Mouse (Mus musculus): ENCODE measurements around the gene Gm49486. TPM values are rescaled to one million over a fixed set of nuclear protein-coding genes. Genes with fewer than 3 reads are reported as not detected.

The Gm49486 gene
- polyA plus RNA-seq, 1 experiment from 2014 or later = 0.58 TPM

GRCm38 (mm10) chr15:79270317-79271123, 41.3 kb downstream of the Gm49486 start:
- Histone ChIP-seq H3K4me3 (ENCODE audit: low read depth, low read length) (peak overlapping the region; percentile 29), H3K27ac (ENCODE audit: low read depth) (peak overlapping the region; percentile 57), H3K4me1 (replicated peaks; ENCODE audit: control insufficient read depth, insufficient read depth, low read length) (peaks cover 10% of the 10 kb centered on the region; the same call in 1 of the 2 replicates), H3K9me3 (ENCODE audit: control insufficient read depth, low read length) (no peaks in the 10 kb centered on the region), H3K4me2 (ENCODE audit: low read length) (peak overlapping the region; percentile 59), H3K36me3 (ENCODE audit: control insufficient read depth, insufficient read depth, low read length) (no peaks in the 10 kb centered on the region), H3K9ac (ENCODE audit: low read length) (no peak overlapping the region), H3K27me3 (replicated peaks; ENCODE audit: control insufficient read depth, insufficient read depth, low read length) (0 out of 2 replicates have a peak, but pooled peaks cover 7% of the 10 kb centered on the region)
- peak; percentile 79 for DNase-seq (ENCODE audit: low spot score)
- peak; percentile 77; the same call in 1 of the 2 replicates for ATAC-seq (replicated peaks; ENCODE audit: low FRiP score, low TSS enrichment, low read depth)
- WGBS = 3% methylated on average over 32 of the region's 33 CpGs

GRCm38 (mm10) chr15:79271124-79271746, 42.0 kb downstream of the Gm49486 start:
- H3K4me2 ChIP-seq (ENCODE audit: low read length) = peak overlapping the region; percentile 59
- H3K9ac ChIP-seq (ENCODE audit: low read length) = no peak overlapping the region
- peaks cover 10% of the 10 kb centered on the region; the same call in 1 of the 2 replicates for H3K4me1 ChIP-seq (replicated peaks; ENCODE audit: control insufficient read depth, insufficient read depth, low read length)
- no peak overlapping the region for H3K27ac ChIP-seq (ENCODE audit: low read depth)
- 12% methylated on average over 17 of the region's 17 CpGs for WGBS
- H3K4me3 ChIP-seq (ENCODE audit: low read depth, low read length) = 0 out of 2 replicates have a peak overlapping the region, but pooled peaks have one; percentile 29
- no peaks in the 10 kb centered on the region for H3K9me3 ChIP-seq (ENCODE audit: control insufficient read depth, low read length)
- H3K36me3 ChIP-seq (ENCODE audit: control insufficient read depth, insufficient read depth, low read length) = no peaks in the 10 kb centered on the region
- H3K27me3 ChIP-seq (replicated peaks; ENCODE audit: control insufficient read depth, insufficient read depth, low read length) = 0 out of 2 replicates have a peak, but pooled peaks cover 7% of the 10 kb centered on the region
- DNase-seq (ENCODE audit: low spot score) (peak; percentile 77), ATAC-seq (replicated peaks; ENCODE audit: low FRiP score, low TSS enrichment, low read depth) (peak; percentile 29; the same call in 1 of the 2 replicates)

- whole genome bisulfite sequencing = 61% methylated on average over 10 of the region's 10 CpGs
- Histone ChIP-seq H3K36me3 (ENCODE audit: control insufficient read depth, insufficient read depth, low read length) (no peaks in the 10 kb centered on the region), H3K9me3 (ENCODE audit: control insufficient read depth, low read length) (no peaks in the 10 kb centered on the region), H3K4me2 (ENCODE audit: low read length) (no peak overlapping the region), H3K27ac (ENCODE audit: low read depth) (no peak overlapping the region), H3K4me3 (ENCODE audit: low read depth, low read length) (no peak overlapping the region), H3K4me1 (replicated peaks; ENCODE audit: control insufficient read depth, insufficient read depth, low read length) (peaks cover 10% of the 10 kb centered on the region; the same call in 1 of the 2 replicates), H3K27me3 (replicated peaks; ENCODE audit: control insufficient read depth, insufficient read depth, low read length) (0 out of 2 replicates have a peak, but pooled peaks cover 7% of the 10 kb centered on the region), H3K9ac (ENCODE audit: low read length) (no peak overlapping the region)
- DNase-seq (ENCODE audit: low spot score) (no peak), ATAC-seq (replicated peaks; ENCODE audit: low FRiP score, low TSS enrichment, low read depth) (no peak)
Measured at GRCm38 (mm10) chr15:79273020-79273419, 43.8 kb downstream of the Gm49486 start.

- Histone ChIP-seq H3K4me3 (ENCODE audit: low read depth, low read length) (no peak overlapping the region), H3K27me3 (replicated peaks; ENCODE audit: control insufficient read depth, insufficient read depth, low read length) (no peaks in the 10 kb centered on the region), H3K27ac (ENCODE audit: low read depth) (no peak overlapping the region), H3K9me3 (ENCODE audit: control insufficient read depth, low read length) (no peaks in the 10 kb centered on the region), H3K9ac (ENCODE audit: low read length) (no peak overlapping the region), H3K4me2 (ENCODE audit: low read length) (no peak overlapping the region), H3K4me1 (replicated peaks; ENCODE audit: control insufficient read depth, insufficient read depth, low read length) (no peaks in the 10 kb centered on the region), H3K36me3 (ENCODE audit: control insufficient read depth, insufficient read depth, low read length) (no peaks in the 10 kb centered on the region)
- DNase-seq (ENCODE audit: low spot score) (no peak), ATAC-seq (replicated peaks; ENCODE audit: low FRiP score, low TSS enrichment, low read depth) (no peak)
- 74% methylated on average over 10 of the region's 10 CpGs for WGBS
Measured at GRCm38 (mm10) chr15:79277728-79278127, 48.5 kb downstream of the Gm49486 start.

GRCm38 (mm10) chr15:79280209-79280608, 51.0 kb downstream of the Gm49486 start:
- 34% methylated on average over 6 of the region's 6 CpGs for WGBS
- no peaks in the 10 kb centered on the region for H3K9me3 ChIP-seq (ENCODE audit: control insufficient read depth, low read length)
- H3K36me3 ChIP-seq (ENCODE audit: control insufficient read depth, insufficient read depth, low read length) = no peaks in the 10 kb centered on the region
- no peaks in the 10 kb centered on the region for H3K4me1 ChIP-seq (replicated peaks; ENCODE audit: control insufficient read depth, insufficient read depth, low read length)
- ATAC-seq (replicated peaks; ENCODE audit: low FRiP score, low TSS enrichment, low read depth) (no peak), DNase-seq (ENCODE audit: low spot score) (no peak)
- H3K27ac ChIP-seq (ENCODE audit: low read depth) = no peak overlapping the region
- H3K4me2 ChIP-seq (ENCODE audit: low read length) = no peak overlapping the region
- H3K9ac ChIP-seq (ENCODE audit: low read length) = no peak overlapping the region
- H3K27me3 ChIP-seq (replicated peaks; ENCODE audit: control insufficient read depth, insufficient read depth, low read length) = no peaks in the 10 kb centered on the region
- no peak overlapping the region for H3K4me3 ChIP-seq (ENCODE audit: low read depth, low read length)

- Histone ChIP-seq H3K9ac (ENCODE audit: low read length) (no peak overlapping the region), H3K27ac (ENCODE audit: low read depth) (no peak overlapping the region), H3K27me3 (replicated peaks; ENCODE audit: control insufficient read depth, insufficient read depth, low read length) (no peaks in the 10 kb centered on the region), H3K36me3 (ENCODE audit: control insufficient read depth, insufficient read depth, low read length) (no peaks in the 10 kb centered on the region), H3K9me3 (ENCODE audit: control insufficient read depth, low read length) (no peaks in the 10 kb centered on the region), H3K4me1 (replicated peaks; ENCODE audit: control insufficient read depth, insufficient read depth, low read length) (no peaks in the 10 kb centered on the region), H3K4me3 (ENCODE audit: low read depth, low read length) (no peak overlapping the region), H3K4me2 (ENCODE audit: low read length) (no peak overlapping the region)
- DNase-seq (ENCODE audit: low spot score) (no peak), ATAC-seq (replicated peaks; ENCODE audit: low FRiP score, low TSS enrichment, low read depth) (no peak)
- WGBS = 65% methylated on average over 5 of the region's 5 CpGs
Measured at GRCm38 (mm10) chr15:79280850-79281249, 51.7 kb downstream of the Gm49486 start.

GRCm38 (mm10) chr15:79281389-79281788, 52.2 kb downstream of the Gm49486 start:
- no peak; the same call in 1 of the 2 replicates for ATAC-seq (replicated peaks; ENCODE audit: low FRiP score, low TSS enrichment, low read depth)
- no peak for DNase-seq (ENCODE audit: low spot score)
- H3K4me1 ChIP-seq (replicated peaks; ENCODE audit: control insufficient read depth, insufficient read depth, low read length) = no peaks in the 10 kb centered on the region
- H3K4me3 ChIP-seq (ENCODE audit: low read depth, low read length) = no peak overlapping the region
- no peak overlapping the region for H3K9ac ChIP-seq (ENCODE audit: low read length)
- peaks cover 5% of the 10 kb centered on the region; the same call in 1 of the 2 replicates for H3K36me3 ChIP-seq (ENCODE audit: control insufficient read depth, insufficient read depth, low read length)
- no peaks in the 10 kb centered on the region for H3K27me3 ChIP-seq (replicated peaks; ENCODE audit: control insufficient read depth, insufficient read depth, low read length)
- no peak overlapping the region for H3K4me2 ChIP-seq (ENCODE audit: low read length)
- no peak overlapping the region for H3K27ac ChIP-seq (ENCODE audit: low read depth)
- H3K9me3 ChIP-seq (ENCODE audit: control insufficient read depth, low read length) = no peaks in the 10 kb centered on the region
- 67% methylated on average over 1 of the region's 1 CpGs for WGBS

GRCm38 (mm10) chr15:79282434-79282833, 53.2 kb downstream of the Gm49486 start:
- Histone ChIP-seq H3K4me1 (replicated peaks; ENCODE audit: control insufficient read depth, insufficient read depth, low read length) (no peaks in the 10 kb centered on the region), H3K9me3 (ENCODE audit: control insufficient read depth, low read length) (no peaks in the 10 kb centered on the region), H3K27ac (ENCODE audit: low read depth) (no peak overlapping the region), H3K9ac (ENCODE audit: low read length) (no peak overlapping the region), H3K36me3 (ENCODE audit: control insufficient read depth, insufficient read depth, low read length) (peaks cover 10% of the 10 kb centered on the region), H3K4me2 (ENCODE audit: low read length) (no peak overlapping the region), H3K4me3 (ENCODE audit: low read depth, low read length) (no peak overlapping the region), H3K27me3 (replicated peaks; ENCODE audit: control insufficient read depth, insufficient read depth, low read length) (no peaks in the 10 kb centered on the region)
- WGBS = 63% methylated on average over 5 of the region's 5 CpGs
- DNase-seq (ENCODE audit: low spot score) (no peak), ATAC-seq (replicated peaks; ENCODE audit: low FRiP score, low TSS enrichment, low read depth) (no peak)
